Mouse (Mus musculus): ENCODE measurements at regions not wholly inside any gene's neighbourhood (a gene's known extent, or its start where the extent isn't known, plus 50 kb on each side); places are given as distances from the start of the nearest gene placed in this dataset.

DNA sequence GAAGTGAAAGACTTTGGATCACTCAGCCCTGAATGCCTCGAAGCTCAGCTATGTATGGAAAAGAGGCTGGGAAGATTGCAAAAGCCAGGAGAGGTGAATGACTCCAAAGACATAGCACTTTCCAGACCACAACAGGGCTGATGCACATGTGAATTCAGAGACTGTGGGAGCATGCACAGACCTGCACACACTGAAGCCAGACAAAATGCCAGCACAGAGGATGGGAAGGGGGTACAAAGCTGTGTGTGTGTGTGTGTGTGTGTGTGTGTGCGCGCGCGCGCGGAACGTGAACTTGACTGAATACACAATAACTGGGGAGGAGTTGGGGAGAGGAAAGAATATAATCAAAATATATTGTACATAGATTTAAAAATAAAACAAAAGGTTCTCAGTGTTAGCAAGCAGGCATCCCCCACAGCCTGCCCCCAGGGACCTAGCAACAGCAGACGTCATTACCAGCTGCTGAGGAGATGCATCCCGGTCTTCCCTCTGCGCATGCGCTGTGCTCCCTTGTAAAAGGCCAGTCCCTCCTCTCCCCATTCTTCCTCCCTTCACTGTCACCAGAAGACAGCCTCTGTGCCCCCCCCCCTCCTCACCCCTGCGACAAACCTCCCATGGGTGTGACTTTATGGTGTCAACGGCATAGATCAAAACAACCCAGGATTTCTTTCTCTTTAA, 89.5 kb upstream of the Mrps22 start:
- peak; percentile 77 for DNase-seq (ENCODE audit: low spot score)

DNA sequence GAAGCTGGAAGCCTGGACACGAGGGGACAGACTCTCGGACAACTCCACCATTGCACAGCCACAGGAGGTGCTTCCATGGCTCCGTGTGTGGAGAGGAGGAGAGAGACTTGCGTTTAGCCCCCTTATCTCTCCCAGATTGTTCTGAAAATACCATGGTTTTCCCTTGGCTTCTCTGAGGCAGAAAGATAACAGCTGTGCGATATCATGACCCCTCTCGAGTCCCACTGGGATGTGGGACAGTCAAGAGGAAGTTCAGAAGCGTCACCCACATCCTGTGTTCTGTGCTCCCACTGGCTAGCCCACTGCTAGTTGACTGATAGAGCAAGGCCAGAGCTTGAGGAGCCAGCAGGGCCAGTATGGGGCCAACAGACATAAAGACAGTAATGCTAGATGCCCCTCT, 84.1 kb upstream of the Mrps22 start:
- no peak for DNase-seq (ENCODE audit: low spot score)

DNA sequence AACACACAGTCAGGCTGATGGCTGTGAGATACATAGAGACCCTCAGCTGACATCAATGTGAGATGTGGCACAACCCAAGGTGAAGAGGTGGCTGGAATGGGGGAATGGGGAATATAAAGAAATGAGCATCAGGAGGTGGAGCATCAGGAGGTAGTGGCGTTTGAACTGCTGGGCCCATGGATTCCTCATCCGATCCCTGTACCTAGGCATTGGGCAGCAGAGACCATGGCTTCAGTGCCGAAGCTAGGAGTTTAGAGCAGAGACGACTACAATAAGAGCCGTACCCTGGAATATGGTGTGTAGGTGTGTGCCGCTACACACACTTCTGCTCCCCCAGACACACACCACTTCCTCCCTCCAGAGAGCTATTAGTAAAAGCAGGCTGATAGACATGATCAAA, 82.9 kb upstream of the Mrps22 start:
- no peak for DNase-seq (ENCODE audit: low spot score)

DNA sequence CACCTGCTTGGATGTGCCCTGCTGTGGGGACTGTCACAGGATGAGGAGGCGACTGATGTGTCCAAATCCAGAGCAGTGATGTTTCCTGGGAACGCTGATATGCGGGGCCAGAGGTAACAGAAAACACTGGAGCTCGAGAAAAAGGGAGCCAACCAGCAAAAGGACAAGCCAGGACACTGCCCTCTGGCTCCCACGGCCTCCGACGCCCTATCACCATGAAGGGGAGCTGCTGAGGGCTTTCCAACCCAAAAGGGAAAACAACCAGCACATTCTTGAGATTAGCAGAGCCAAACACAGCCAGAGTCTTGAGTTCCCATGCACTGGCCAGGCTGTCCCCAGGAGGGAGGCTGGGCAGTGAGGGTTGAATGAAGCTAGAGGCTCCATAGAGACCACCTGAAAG, 74.2 kb upstream of the Mrps22 start:
- DNase-seq (ENCODE audit: low spot score) = peak; percentile 26

DNA sequence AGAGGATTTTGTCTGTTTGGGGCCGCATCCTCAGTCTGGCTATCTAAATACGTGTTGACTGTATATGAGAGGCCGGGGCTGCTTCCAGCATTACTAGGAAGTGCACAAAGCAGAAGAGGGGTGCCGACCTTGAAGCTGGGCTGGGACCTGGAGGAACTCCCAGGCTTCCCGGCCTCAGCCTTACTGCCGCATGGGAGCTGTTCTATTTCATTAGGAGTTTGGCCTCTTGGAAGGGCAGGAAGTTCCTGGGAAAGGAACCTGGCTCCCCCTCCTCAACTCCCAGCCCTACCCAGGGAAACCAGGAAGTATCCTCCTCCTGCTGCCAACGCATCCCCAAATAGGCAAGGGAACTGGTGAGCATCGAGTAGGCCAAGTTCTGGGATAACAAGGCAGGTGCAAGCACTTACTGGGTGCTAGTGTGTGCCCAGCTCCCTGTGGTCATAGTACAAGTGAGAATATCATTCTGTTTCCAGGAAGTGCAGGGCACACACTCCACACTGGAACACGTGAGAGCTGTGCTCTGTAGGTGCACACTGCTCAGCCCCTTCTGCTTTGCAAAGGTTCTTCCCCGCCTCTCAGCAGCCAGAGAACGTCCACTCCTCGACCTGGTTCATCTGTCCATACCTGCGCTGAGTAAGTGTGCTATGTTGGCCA, 72.1 kb upstream of the Mrps22 start:
- no peak for DNase-seq (ENCODE audit: low spot score)

DNA sequence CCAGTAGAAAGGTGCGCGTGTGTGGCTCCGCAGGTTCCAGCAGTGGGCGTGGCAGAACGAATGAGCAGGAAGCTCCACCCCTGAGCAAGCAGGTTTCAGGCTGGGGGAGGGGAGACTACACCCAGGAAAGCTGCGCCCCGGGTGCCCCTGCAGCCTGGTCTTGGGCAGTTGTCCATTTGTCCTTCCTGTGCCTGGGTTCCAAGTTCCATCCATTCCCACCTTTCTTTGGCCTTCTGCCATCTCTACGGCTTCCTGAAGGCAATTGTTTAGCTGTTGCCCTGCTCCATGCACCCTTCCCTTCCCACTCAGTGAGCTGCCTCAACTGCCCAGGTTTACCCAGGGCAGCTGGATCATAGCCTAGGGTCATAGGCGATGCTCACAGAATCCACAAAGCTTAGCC, 70.9 kb upstream of the Mrps22 start:
- no peak for DNase-seq (ENCODE audit: low spot score)

DNA sequence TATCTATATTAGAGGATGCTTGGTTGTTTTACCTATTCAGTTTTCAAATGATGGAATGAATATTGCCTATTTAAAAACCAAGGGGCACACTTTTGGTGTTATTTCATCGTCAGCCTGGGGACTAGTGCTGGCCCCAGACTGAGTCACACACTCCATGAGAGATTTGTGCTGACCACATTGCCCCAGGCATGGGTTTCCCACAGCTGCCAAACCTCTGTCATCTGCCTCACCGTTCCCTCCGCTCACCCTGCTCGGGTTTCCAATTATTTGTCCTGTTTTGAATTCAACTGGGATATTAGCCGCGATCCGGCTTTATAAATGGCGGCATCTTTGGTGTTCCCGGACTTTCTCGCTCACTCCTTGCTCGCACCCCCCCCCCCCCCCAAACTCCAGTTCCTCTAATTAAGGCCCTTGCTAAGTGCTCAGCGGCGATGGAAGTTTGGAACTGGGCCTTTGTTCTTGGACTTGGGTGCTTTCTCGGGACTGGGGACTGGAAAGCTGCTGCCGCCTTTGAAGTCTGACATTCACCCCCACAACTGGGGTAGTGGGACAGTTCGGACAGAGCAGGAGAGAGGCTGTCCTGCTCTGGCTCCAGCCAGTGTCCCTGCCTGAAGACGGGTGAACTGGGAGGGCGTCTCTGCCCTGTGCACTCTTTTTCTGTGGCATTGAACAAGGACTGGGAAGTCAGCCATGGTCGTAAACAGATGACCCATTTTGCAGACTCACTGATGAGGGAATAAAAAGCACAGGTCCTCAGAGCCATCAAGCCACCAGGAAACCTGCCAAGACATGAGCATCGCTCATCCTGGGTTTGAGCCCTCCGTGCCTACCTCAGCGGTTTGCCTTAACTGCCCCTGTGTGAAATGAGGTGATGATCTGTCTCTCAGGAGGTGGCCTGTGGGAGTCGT, 67.2 kb upstream of the Mrps22 start:
- no peak for DNase-seq (ENCODE audit: low spot score)

DNA sequence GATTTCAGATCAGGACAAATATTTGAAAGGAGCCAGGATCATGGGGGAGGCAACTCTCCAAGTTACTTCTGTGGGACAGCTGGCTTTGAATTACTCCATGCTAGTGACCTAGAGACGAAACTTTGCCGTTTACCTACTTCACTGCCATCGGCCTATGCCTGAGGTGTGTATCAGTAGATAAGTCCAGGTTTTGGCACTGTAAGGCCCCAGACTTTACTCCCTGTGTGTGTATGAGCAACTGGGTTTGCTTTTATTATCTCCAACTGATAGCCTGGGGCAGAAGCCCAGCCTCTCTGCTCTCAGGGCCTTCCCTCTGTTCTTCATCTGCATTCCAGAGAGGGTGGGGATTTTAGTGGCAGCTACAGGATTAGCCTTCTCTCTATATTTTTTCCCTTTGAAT, 65.6 kb upstream of the Mrps22 start:
- no peak for DNase-seq (ENCODE audit: low spot score)

DNA sequence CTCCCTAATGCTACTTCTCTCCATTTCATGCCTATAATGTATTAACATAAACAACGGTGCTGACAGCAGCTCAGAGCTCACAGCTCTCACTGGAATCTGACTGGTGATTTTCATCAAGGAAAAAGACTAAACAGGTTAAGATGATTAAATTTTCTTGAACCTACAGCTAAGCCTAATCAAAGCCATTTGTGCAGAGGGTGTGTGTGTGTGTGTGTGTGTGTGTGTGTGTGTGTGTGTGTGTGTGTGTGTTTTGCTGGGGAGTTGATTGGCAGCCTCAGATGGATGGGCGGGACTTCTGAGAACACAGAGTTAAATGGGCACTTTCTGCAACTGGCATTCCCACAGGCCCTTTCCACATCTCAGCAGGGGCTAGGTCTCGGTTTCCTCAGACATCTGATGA, 61.6 kb upstream of the Mrps22 start:
- DNase-seq (ENCODE audit: low spot score) = no peak

DNA sequence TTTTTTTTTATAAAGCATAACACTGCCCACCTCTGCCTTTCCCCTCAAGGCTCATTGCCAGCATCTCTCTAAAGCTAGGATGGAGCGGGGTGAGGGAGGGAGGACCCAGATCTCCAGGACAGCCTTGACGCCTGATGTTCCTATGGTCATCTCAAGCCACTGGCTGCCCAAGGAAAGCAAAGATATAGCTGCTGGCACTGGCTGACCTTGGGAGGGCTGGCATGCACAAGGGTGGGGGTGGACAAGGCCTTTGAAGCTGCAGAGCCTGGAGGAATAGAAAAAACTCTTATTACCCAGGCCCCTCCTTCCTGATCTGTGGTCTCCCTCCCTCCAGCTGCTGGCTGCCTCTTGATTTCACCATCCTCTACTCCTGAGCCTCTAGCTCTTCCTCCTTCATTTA, 50.2 kb upstream of the Mrps22 start:
- DNase-seq (ENCODE audit: low spot score) = no peak

All from testis, postnatal 14 days (tissue).